Mouse (Mus musculus): ENCODE measurements at regions not wholly inside any gene's neighbourhood (a gene's known extent, or its start where the extent isn't known, plus 50 kb on each side); places are given as distances from the start of the nearest gene placed in this dataset.

DNA sequence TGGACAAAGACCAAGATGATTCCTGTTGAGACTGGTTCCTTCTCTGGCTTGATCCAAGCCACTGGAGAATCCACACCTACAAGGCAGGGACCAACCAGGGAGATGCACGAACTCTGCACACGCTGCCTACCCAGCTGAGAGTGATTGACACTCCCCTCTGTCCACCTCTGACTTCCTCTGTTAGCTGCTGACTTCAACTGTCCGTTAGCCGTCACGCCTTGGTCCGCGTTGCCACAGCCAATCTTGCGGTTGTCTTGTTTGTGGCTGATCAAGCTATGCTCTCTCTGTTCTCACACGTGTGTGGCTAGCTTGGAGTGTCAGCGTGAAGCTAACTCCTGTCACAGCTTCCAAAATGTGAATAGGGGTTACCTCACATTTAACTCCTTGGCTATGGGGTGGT is 186.3 kb upstream of the Rpl38 start:
- H3K9ac ChIP-seq (replicated peaks): no peak overlapping the region
- peaks cover 9% of the 10 kb centered on the region; the same call in 1 of the 2 replicates for H3K4me1 ChIP-seq
- no peak overlapping the region for H3K4me2 ChIP-seq
- H3K9me3 ChIP-seq (replicated peaks): no peaks in the 10 kb centered on the region
- no peak overlapping the region for H3K4me3 ChIP-seq (replicated peaks)
- H3K36me3 ChIP-seq: no peaks in the 10 kb centered on the region
- 84% methylated on average over 10 of the region's 10 CpGs for WGBS
- H3K27ac ChIP-seq (replicated peaks): no peak overlapping the region
- peaks cover 6% of the 10 kb centered on the region for H3K27me3 ChIP-seq (replicated peaks)
- no peak for ATAC-seq (ENCODE audit: low FRiP score)

GRCm38 (mm10) chr11:114481037-114481436 is 187.3 kb upstream of the Rpl38 start:
- H3K36me3 ChIP-seq: no peaks in the 10 kb centered on the region
- no peak for ATAC-seq (ENCODE audit: low FRiP score)
- H3K4me1 ChIP-seq: no peaks in the 10 kb centered on the region
- no peak overlapping the region for H3K27ac ChIP-seq (replicated peaks)
- H3K9me3 ChIP-seq (replicated peaks): no peaks in the 10 kb centered on the region
- H3K9ac ChIP-seq (replicated peaks): no peak overlapping the region
- H3K27me3 ChIP-seq (replicated peaks): peaks cover 2% of the 10 kb centered on the region
- WGBS: 71% methylated on average over 7 of the region's 7 CpGs
- no peak overlapping the region for H3K4me2 ChIP-seq
- no peak overlapping the region for H3K4me3 ChIP-seq (replicated peaks)

- no peaks in the 10 kb centered on the region for H3K36me3 ChIP-seq
- no peak for ATAC-seq (ENCODE audit: low FRiP score)
- 0 out of 2 replicates have a peak, but pooled peaks cover 4% of the 10 kb centered on the region for H3K4me1 ChIP-seq
- H3K27me3 ChIP-seq (replicated peaks): no peaks in the 10 kb centered on the region; the same call in none of the 2 replicates
- no peak overlapping the region for H3K27ac ChIP-seq (replicated peaks)
- 74% methylated on average over 8 of the region's 8 CpGs for WGBS
- no peak overlapping the region for H3K9ac ChIP-seq (replicated peaks)
- H3K9me3 ChIP-seq (replicated peaks): no peaks in the 10 kb centered on the region
- H3K4me2 ChIP-seq: no peak overlapping the region
- no peak overlapping the region for H3K4me3 ChIP-seq (replicated peaks)
Measured at GRCm38 (mm10) chr11:114480119-114480540, 188.2 kb upstream of the Rpl38 start.

- Histone ChIP-seq H3K36me3 (no peaks in the 10 kb centered on the region), H3K9ac (replicated peaks) (no peak overlapping the region), H3K4me3 (replicated peaks) (no peak overlapping the region), H3K27ac (replicated peaks) (no peak overlapping the region), H3K27me3 (replicated peaks) (no peaks in the 10 kb centered on the region; the same call in none of the 2 replicates), H3K4me2 (no peak overlapping the region), H3K4me1 (0 out of 2 replicates have a peak, but pooled peaks cover 4% of the 10 kb centered on the region), H3K9me3 (replicated peaks) (no peaks in the 10 kb centered on the region)
- ATAC-seq (ENCODE audit: low FRiP score): no peak
- 8% methylated on average over 7 of the region's 7 CpGs for WGBS
Measured at GRCm38 (mm10) chr11:114478736-114479135, 189.6 kb upstream of the Rpl38 start.

DNA sequence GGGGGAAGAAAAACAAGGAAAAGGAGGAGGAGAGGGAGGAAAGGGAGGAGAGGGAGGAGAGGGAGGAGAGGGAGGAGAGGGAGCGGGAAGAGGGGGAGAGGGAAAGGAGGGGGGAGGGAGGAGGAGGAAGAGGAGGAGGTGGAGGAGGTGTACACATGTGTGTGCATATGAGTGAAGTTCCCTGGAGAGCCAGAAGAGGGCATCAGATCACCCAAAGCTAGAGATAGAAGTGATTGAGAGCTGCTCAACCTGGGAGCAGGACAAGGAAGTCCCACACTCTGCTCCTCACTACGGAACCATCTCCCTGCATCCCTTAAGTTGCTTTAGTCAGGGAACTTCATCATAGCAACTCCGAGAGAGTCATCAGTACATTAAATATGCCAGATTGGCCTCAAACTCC is 191.0 kb upstream of the Rpl38 start:
- Histone ChIP-seq H3K9me3 (replicated peaks) (no peaks in the 10 kb centered on the region), H3K9ac (replicated peaks) (no peak overlapping the region), H3K4me1 (peaks cover 14% of the 10 kb centered on the region), H3K27me3 (replicated peaks) (no peaks in the 10 kb centered on the region; the same call in none of the 2 replicates), H3K36me3 (no peaks in the 10 kb centered on the region), H3K27ac (replicated peaks) (no peak overlapping the region), H3K4me3 (replicated peaks) (no peak overlapping the region), H3K4me2 (no peak overlapping the region)
- no peak for ATAC-seq (ENCODE audit: low FRiP score)
- 63% methylated on average over 3 of the region's 3 CpGs for WGBS

- Histone ChIP-seq H3K27ac (replicated peaks) (no peak overlapping the region; the same call in 1 of the 2 replicates), H3K4me2 (peak overlapping the region; percentile 33), H3K36me3 (no peaks in the 10 kb centered on the region), H3K9me3 (replicated peaks) (no peaks in the 10 kb centered on the region), H3K4me1 (peaks cover 29% of the 10 kb centered on the region), H3K4me3 (replicated peaks) (no peak overlapping the region), H3K27me3 (replicated peaks) (peaks cover 4% of the 10 kb centered on the region; the same call in 1 of the 2 replicates), H3K9ac (replicated peaks) (no peak overlapping the region)
- WGBS: 9% methylated on average over 22 of the region's 22 CpGs
- ATAC-seq (ENCODE audit: low FRiP score): peak; percentile 50; the same call in 1 of the 2 replicates
Measured at GRCm38 (mm10) chr11:114472501-114473260, 195.6 kb upstream of the Rpl38 start.

DNA sequence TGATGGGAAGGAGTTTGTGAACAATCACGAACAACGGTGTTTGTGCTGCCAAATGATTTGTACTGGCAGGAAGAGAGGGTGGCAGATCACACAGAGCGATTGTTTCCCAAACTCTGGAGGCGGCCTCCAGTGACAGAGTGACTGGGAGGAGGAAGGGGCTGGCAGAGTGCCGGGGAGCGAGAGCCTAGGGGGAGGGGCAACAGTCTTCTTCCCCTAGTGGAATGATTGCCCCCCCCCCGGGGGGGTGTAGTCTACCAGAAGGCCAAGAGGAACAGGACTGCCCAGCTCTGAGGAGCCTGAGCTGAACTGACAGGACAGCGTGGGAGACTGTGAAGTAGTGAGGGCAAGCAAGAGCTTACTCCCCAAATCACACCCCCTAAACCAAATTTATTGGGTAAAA is 199.9 kb upstream of the Rpl38 start:
- WGBS: 7% methylated on average over 8 of the region's 8 CpGs
- no peak for ATAC-seq (ENCODE audit: low FRiP score)
- peak overlapping the region; percentile 17; the same call in 1 of the 2 replicates for H3K4me2 ChIP-seq
- H3K4me3 ChIP-seq (replicated peaks): no peak overlapping the region
- H3K27me3 ChIP-seq (replicated peaks): peaks cover 4% of the 10 kb centered on the region; the same call in 1 of the 2 replicates
- H3K4me1 ChIP-seq: peaks cover 56% of the 10 kb centered on the region
- no peaks in the 10 kb centered on the region for H3K9me3 ChIP-seq (replicated peaks)
- no peaks in the 10 kb centered on the region for H3K36me3 ChIP-seq
- peak overlapping the region; percentile 74; the same call in 1 of the 2 replicates for H3K27ac ChIP-seq (replicated peaks)
- no peak overlapping the region for H3K9ac ChIP-seq (replicated peaks)

DNA sequence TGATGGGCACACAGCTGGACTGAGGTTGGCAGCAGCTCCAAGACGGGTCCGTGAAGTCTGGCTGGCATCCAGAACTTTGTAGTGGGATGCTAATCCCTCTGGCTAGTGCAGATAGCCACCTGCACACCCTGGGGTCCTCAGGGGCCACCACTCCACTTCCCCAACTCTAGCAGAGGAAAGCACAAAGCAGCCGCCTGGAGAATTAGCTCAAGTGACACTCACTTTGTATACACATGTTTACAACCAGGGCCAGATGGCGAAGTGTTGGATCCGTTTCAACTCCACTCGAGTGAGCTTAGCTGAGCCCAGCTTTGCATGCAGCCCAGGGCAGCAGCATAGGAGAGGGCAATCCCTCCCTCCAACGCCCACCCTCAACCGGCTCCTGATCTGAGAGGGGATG is 200.5 kb upstream of the Rpl38 start:
- H3K9ac ChIP-seq (replicated peaks): 0 out of 2 replicates have a peak overlapping the region, but pooled peaks have one; percentile 2
- H3K4me1 ChIP-seq: peaks cover 50% of the 10 kb centered on the region
- H3K4me3 ChIP-seq (replicated peaks): no peak overlapping the region
- no peaks in the 10 kb centered on the region for H3K36me3 ChIP-seq
- H3K27ac ChIP-seq (replicated peaks): peak overlapping the region; percentile 74
- ATAC-seq (ENCODE audit: low FRiP score): peak; percentile 45; the same call in 1 of the 2 replicates
- WGBS: 6% methylated on average over 8 of the region's 8 CpGs
- H3K27me3 ChIP-seq (replicated peaks): peaks cover 8% of the 10 kb centered on the region; the same call in 1 of the 2 replicates
- H3K9me3 ChIP-seq (replicated peaks): no peaks in the 10 kb centered on the region
- H3K4me2 ChIP-seq: peak overlapping the region; percentile 17

DNA sequence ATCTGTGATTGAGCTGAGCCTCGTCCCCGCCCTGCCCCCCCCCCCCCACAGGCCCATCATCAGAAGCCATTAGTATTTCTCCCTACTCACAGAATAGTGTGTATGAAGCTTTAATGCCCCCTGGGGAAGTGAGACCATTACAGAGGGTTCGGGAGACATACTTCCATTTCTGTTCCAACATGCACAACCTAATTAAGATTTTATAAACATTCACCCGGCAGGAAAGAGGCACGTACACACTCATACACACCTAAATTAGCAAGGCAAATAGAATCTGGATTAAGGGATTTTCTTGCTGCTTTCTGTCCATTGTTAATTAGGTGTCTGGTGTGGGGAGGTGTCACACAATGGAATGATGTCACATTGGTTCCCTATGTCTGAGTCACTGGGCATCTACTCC is 202.8 kb upstream of the Rpl38 start:
- Histone ChIP-seq H3K36me3 (no peaks in the 10 kb centered on the region), H3K9ac (replicated peaks) (no peak overlapping the region), H3K27me3 (replicated peaks) (peaks cover 5% of the 10 kb centered on the region; the same call in 1 of the 2 replicates), H3K27ac (replicated peaks) (peak overlapping the region; percentile 65), H3K9me3 (replicated peaks) (no peaks in the 10 kb centered on the region), H3K4me1 (peaks cover 42% of the 10 kb centered on the region), H3K4me2 (no peak overlapping the region), H3K4me3 (replicated peaks) (no peak overlapping the region)
- 0 out of 2 replicates have a peak, but pooled peaks have one; percentile 40 for ATAC-seq (ENCODE audit: low FRiP score)
- WGBS: 23% methylated on average over 5 of the region's 5 CpGs

- 37% methylated on average over 6 of the region's 6 CpGs for WGBS
- H3K9me3 ChIP-seq (replicated peaks): no peaks in the 10 kb centered on the region
- H3K27ac ChIP-seq (replicated peaks): no peak overlapping the region
- no peaks in the 10 kb centered on the region for H3K36me3 ChIP-seq
- H3K4me1 ChIP-seq: peaks cover 32% of the 10 kb centered on the region
- no peak overlapping the region for H3K4me2 ChIP-seq
- no peak overlapping the region for H3K9ac ChIP-seq (replicated peaks)
- H3K4me3 ChIP-seq (replicated peaks): no peak overlapping the region
- H3K27me3 ChIP-seq (replicated peaks): 0 out of 2 replicates have a peak, but pooled peaks cover 5% of the 10 kb centered on the region
- ATAC-seq (ENCODE audit: low FRiP score): no peak
Measured at GRCm38 (mm10) chr11:114462755-114463374, 205.5 kb upstream of the Rpl38 start.

DNA sequence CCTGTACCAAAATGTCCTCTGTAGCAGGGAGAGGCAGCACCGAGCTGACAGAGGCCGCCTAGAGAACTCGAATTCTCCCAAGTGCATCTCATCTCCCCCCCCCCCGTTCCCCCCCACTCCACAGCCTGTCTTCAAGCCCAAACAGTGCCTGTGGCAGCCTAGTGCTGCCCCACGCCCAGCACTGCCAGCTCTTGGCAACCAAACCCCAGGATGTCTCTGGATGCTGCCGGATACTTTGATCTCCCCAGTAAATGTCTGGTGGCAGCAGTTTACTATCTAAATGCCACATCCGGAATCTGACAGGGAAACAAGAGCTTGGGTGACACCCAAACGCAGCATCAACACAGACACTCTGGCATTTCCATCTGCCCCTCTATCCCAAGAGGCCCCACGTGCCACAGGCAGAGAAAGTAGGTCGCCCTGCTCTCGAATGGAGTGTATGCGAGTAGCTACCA is 213.4 kb upstream of the Rpl38 start:
- 53% methylated on average over 12 of the region's 12 CpGs for WGBS
- H3K9ac ChIP-seq (replicated peaks): no peak overlapping the region
- no peak for ATAC-seq (ENCODE audit: low FRiP score)

More for the DNA sequence above, 213.4 kb upstream of the Rpl38 start:
- no peaks in the 10 kb centered on the region for H3K36me3 ChIP-seq
- no peaks in the 10 kb centered on the region for H3K27me3 ChIP-seq (replicated peaks)
- no peak overlapping the region for H3K4me3 ChIP-seq (replicated peaks)
- H3K4me1 ChIP-seq: 0 out of 2 replicates have a peak, but pooled peaks cover 3% of the 10 kb centered on the region
- no peak overlapping the region for H3K4me2 ChIP-seq
- no peaks in the 10 kb centered on the region for H3K9me3 ChIP-seq (replicated peaks)
- no peak overlapping the region for H3K27ac ChIP-seq (replicated peaks)

Measured in neural tube, embryonic 15.5 days (tissue).